Mouse (Mus musculus) heart, embryonic 12.5 days (tissue): ENCODE data around the gene Rpe. TPM values are rescaled to one million over a fixed set of nuclear protein-coding genes. Genes with fewer than 3 reads are reported as not detected.

Source experiments
- polyA plus RNA-seq: library from polyadenylated mRNA; unstranded; fragments of >200 nt; fragmentation: Nextera tagmentation; extraction: Ambion mirVana; gene quantifications from 2 replicates; pipeline ENCODE4 v1.2.1, GENCODE M21; 2016

Rpe gene
- polyA plus RNA-seq, 1 experiment from 2014 or later = 35.4 TPM

Other genes with a start within 250 kb of the Rpe start
- 0.14 and 0.15 TPM in 2 replicates for gene Unc80, start 232.5 kb upstream of the Rpe start, polyA plus RNA-seq
- 12.1 and 13.1 TPM in 2 replicates for gene Kansl1l, start 116.7 kb downstream of the Rpe start, polyA plus RNA-seq
- 396 and 405 TPM in 2 replicates for gene Acadl, start 162.4 kb downstream of the Rpe start, polyA plus RNA-seq
- 492 and 517 TPM in 2 replicates for gene Myl1, start 244.6 kb downstream of the Rpe start, polyA plus RNA-seq